Mouse (Mus musculus): ENCODE measurements at regions not wholly inside any gene's neighbourhood (a gene's known extent, or its start where the extent isn't known, plus 50 kb on each side); places are given as distances from the start of the nearest gene placed in this dataset.
"Not testable (repeated sequence)": the region's sequence is repeated elsewhere in the genome, so short reads cannot be mapped to it uniquely, and the experiment has no call there.

- no peak for DNase-seq (ENCODE audit: low spot score)
Observed at GRCm38 (mm10) chr17:82674593-82674992, 540.5 kb upstream of the Pkdcc start.

- not testable (repeated sequence) for DNase-seq (ENCODE audit: low spot score)
Observed at GRCm38 (mm10) chr17:82666557-82666956, 548.5 kb upstream of the Pkdcc start.

GRCm38 (mm10) chr17:82664352-82664751, 550.7 kb upstream of the Pkdcc start:
- DNase-seq (ENCODE audit: low spot score) = no peak

GRCm38 (mm10) chr17:82636459-82637189, 578.5 kb upstream of the Pkdcc start:
- no peak for DNase-seq (ENCODE audit: low spot score)

GRCm38 (mm10) chr17:82635849-82636248, 579.2 kb upstream of the Pkdcc start:
- no peak for DNase-seq (ENCODE audit: low spot score)

GRCm38 (mm10) chr17:82606642-82607175, 608.4 kb upstream of the Pkdcc start:
- no peak for DNase-seq (ENCODE audit: low spot score)

- no peak for DNase-seq (ENCODE audit: low spot score)
Observed at GRCm38 (mm10) chr17:82583801-82584200, 631.3 kb upstream of the Pkdcc start.

- peak; percentile 12 for DNase-seq (ENCODE audit: low spot score)
Observed at GRCm38 (mm10) chr17:82533521-82533920, 681.6 kb upstream of the Pkdcc start.

GRCm38 (mm10) chr17:82518129-82518528, 697.0 kb upstream of the Pkdcc start:
- DNase-seq (ENCODE audit: low spot score) = no peak

GRCm38 (mm10) chr17:82516850-82517249, 698.2 kb upstream of the Pkdcc start:
- no peak for DNase-seq (ENCODE audit: low spot score)

- DNase-seq (ENCODE audit: low spot score) = no peak
Observed at GRCm38 (mm10) chr17:82513816-82514215, 701.3 kb upstream of the Pkdcc start.

GRCm38 (mm10) chr17:82504291-82504690, 710.8 kb upstream of the Pkdcc start:
- DNase-seq (ENCODE audit: low spot score) = no peak

GRCm38 (mm10) chr17:82485544-82485943, 729.5 kb upstream of the Pkdcc start:
- DNase-seq (ENCODE audit: low spot score) = no peak

- DNase-seq (ENCODE audit: low spot score) = no peak
Observed at GRCm38 (mm10) chr17:82484609-82485008, 730.5 kb upstream of the Pkdcc start.

GRCm38 (mm10) chr17:82457972-82458371, 719.8 kb upstream of the Slc8a1 start:
- DNase-seq (ENCODE audit: low spot score) = no peak

- DNase-seq (ENCODE audit: low spot score) = no peak
Observed at GRCm38 (mm10) chr17:82453847-82454246, 715.7 kb upstream of the Slc8a1 start.

- DNase-seq (ENCODE audit: low spot score) = no peak
Observed at GRCm38 (mm10) chr17:82439105-82439504, 700.9 kb upstream of the Slc8a1 start.

GRCm38 (mm10) chr17:82437206-82437605, 699.0 kb upstream of the Slc8a1 start:
- no peak for DNase-seq (ENCODE audit: low spot score)

GRCm38 (mm10) chr17:82432678-82433077, 694.5 kb upstream of the Slc8a1 start:
- DNase-seq (ENCODE audit: low spot score) = no peak

GRCm38 (mm10) chr17:82408296-82408695, 670.1 kb upstream of the Slc8a1 start:
- DNase-seq (ENCODE audit: low spot score) = no peak

GRCm38 (mm10) chr17:82399328-82399727, 661.2 kb upstream of the Slc8a1 start:
- no peak for DNase-seq (ENCODE audit: low spot score)

- not testable (repeated sequence) for DNase-seq (ENCODE audit: low spot score)
Observed at GRCm38 (mm10) chr17:82379371-82379770, 641.2 kb upstream of the Slc8a1 start.

GRCm38 (mm10) chr17:82378248-82378820, 640.2 kb upstream of the Slc8a1 start:
- no peak for DNase-seq (ENCODE audit: low spot score)

GRCm38 (mm10) chr17:82377176-82377592, 639.0 kb upstream of the Slc8a1 start:
- DNase-seq (ENCODE audit: low spot score) = no peak
